13 mouse cellular contexts compared by ENCODE assay signal in the genomic region with DNA sequence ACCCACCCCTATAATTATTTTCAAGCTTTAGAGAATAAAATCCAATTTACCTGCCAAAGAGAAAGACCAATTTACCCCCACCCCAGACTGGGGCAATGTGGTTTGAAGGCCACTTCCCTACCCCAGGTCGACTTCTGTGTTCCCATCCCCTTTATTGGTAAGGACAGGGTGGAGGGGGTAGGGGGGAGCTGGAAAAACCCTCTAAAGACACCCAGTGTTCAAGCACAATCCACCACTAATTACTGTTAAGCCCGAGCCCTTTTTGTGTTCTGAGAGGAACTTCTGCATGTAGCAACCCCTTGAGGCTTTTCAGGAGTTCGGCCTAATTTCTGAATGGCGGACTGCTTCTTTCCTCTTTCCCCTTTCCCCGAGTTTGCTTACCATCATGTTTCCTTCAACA. TPM values are rescaled to one million over a fixed set of nuclear protein-coding genes. Genes with fewer than 3 reads are reported as not detected.
DNase-seq lines count a peak whose midpoint lies in the region; ATAC-seq and TF ChIP-seq lines count a peak whose summit lies in the region.
"Had no signal": no experiment of that assay in that cellular context is flagged by ENCODE, and none has a peak within 500 bp of the region (broad histone marks: within the 10 kb centered on the region; RNA-seq: fewer than 3 reads in every experiment).

No protein-coding gene starts in this region.

- no peak overlapping the region for H3K9ac ChIP-seq in embryonic facial prominence, embryonic 13.5 days
- peak overlapping the region; percentile 31; the same call in 1 of the 2 replicates for H3K9ac ChIP-seq in hindbrain, embryonic 11.5 days (ENCODE audit: low read depth, low read length)
- no peak overlapping the region for H3K9ac ChIP-seq in midbrain, embryonic 14.5 days (replicated peaks; ENCODE audit: low read length)
- H3K9ac ChIP-seq: liver, embryonic 12.5 days had no signal

- no peak overlapping the region for H3K4me2 ChIP-seq in embryonic facial prominence, embryonic 13.5 days
- peak overlapping the region; percentile 26 for H3K4me2 ChIP-seq in hindbrain, embryonic 11.5 days (replicated peaks; ENCODE audit: low read depth, low read length)
- H3K4me2 ChIP-seq in midbrain, embryonic 14.5 days (ENCODE audit: low read length): peak overlapping the region; percentile 31
- H3K4me2 ChIP-seq: liver, embryonic 12.5 days had no signal

- H3K4me1 ChIP-seq in embryonic facial prominence, embryonic 13.5 days: peaks cover 11% of the 10 kb centered on the region; the same call in 1 of the 2 replicates
- H3K4me1 ChIP-seq in hindbrain, embryonic 11.5 days (replicated peaks; ENCODE audit: control insufficient read depth, insufficient read depth, low read length): peaks cover 3% of the 10 kb centered on the region; the same call in 1 of the 2 replicates
- H3K4me1 ChIP-seq in midbrain, embryonic 14.5 days (ENCODE audit: control insufficient read depth, insufficient read depth, low read length): 0 out of 2 replicates have a peak, but pooled peaks cover 7% of the 10 kb centered on the region
- H3K4me1 ChIP-seq: liver, embryonic 12.5 days had no signal

- DNase-seq in brain, embryonic 14.5 days (ENCODE audit: low read depth): peak; percentile 79
- DNase-seq in hindbrain, embryonic 11.5 days (ENCODE audit: low spot score): no peak
- peak; percentile 44 for DNase-seq in midbrain, embryonic 14.5 days
- DNase-seq in adrenal gland, postnatal 14 days: no peak
- no peak for DNase-seq in adrenal gland, postnatal 4 days (ENCODE audit: low spot score in 2 of 2)
- DNase-seq in left cerebral cortex, postnatal 25 days (ENCODE audit: low spot score in 2 of 2): no peak
- DNase-seq: adrenal gland, adult 2 months; cerebellum, adult 11-12 months; heart, postnatal 36 days; kidney, adult 2 months had no signal

- 21% methylated on average over 5 of the region's 5 CpGs for WGBS in embryonic facial prominence, embryonic 13.5 days
- 26% methylated on average over 5 of the region's 5 CpGs for WGBS in hindbrain, embryonic 11.5 days
- 18% methylated on average over 5 of the region's 5 CpGs for WGBS in midbrain, embryonic 14.5 days

- no peaks in the 10 kb centered on the region for H3K36me3 ChIP-seq in embryonic facial prominence, embryonic 13.5 days
- no peaks in the 10 kb centered on the region for H3K36me3 ChIP-seq in hindbrain, embryonic 11.5 days (ENCODE audit: control insufficient read depth, insufficient read depth, low read length)
- no peaks in the 10 kb centered on the region for H3K36me3 ChIP-seq in midbrain, embryonic 14.5 days (ENCODE audit: control insufficient read depth, insufficient read depth, low read length)
- H3K36me3 ChIP-seq: liver, embryonic 12.5 days had no signal

- H3K27ac ChIP-seq in embryonic facial prominence, embryonic 13.5 days: 0 out of 2 replicates have a peak overlapping the region, but pooled peaks have one; percentile 11
- no peak overlapping the region for H3K27ac ChIP-seq in hindbrain, embryonic 11.5 days (ENCODE audit: low read depth, low read length)
- H3K27ac ChIP-seq in midbrain, embryonic 14.5 days (replicated peaks; ENCODE audit: low read depth, low read length): no peak overlapping the region
- H3K27ac ChIP-seq: liver, embryonic 12.5 days had no signal

- H3K4me3 ChIP-seq in embryonic facial prominence, embryonic 13.5 days: no peak overlapping the region
- H3K4me3 ChIP-seq in hindbrain, embryonic 11.5 days (ENCODE audit: low read depth, low read length): no peak overlapping the region
- no peak overlapping the region for H3K4me3 ChIP-seq in midbrain, embryonic 14.5 days (replicated peaks; ENCODE audit: low read depth, low read length)
- H3K4me3 ChIP-seq: liver, embryonic 12.5 days had no signal

- H3K27me3 ChIP-seq in embryonic facial prominence, embryonic 13.5 days: no peaks in the 10 kb centered on the region
- H3K27me3 ChIP-seq in hindbrain, embryonic 11.5 days (ENCODE audit: control insufficient read depth, insufficient read depth, low read length): no peaks in the 10 kb centered on the region
- no peaks in the 10 kb centered on the region for H3K27me3 ChIP-seq in midbrain, embryonic 14.5 days (ENCODE audit: control insufficient read depth, insufficient read depth, low read length)
- H3K27me3 ChIP-seq: liver, embryonic 12.5 days had no signal

- H3K9me3 ChIP-seq in embryonic facial prominence, embryonic 13.5 days: no peaks in the 10 kb centered on the region
- H3K9me3 ChIP-seq in hindbrain, embryonic 11.5 days (ENCODE audit: control insufficient read depth, low read length): no peaks in the 10 kb centered on the region
- no peaks in the 10 kb centered on the region for H3K9me3 ChIP-seq in midbrain, embryonic 14.5 days (ENCODE audit: control insufficient read depth, low read length)
- H3K9me3 ChIP-seq: liver, embryonic 12.5 days had no signal

- intact Hi-C loops in left cerebral cortex, postnatal 25 days (cut with DNase I): no loop called here

- no peak for ATAC-seq in embryonic facial prominence, embryonic 13.5 days (ENCODE audit: insufficient number of reproducible peaks, insufficient read depth, low FRiP score, low TSS enrichment, low read depth)
- ATAC-seq in hindbrain, embryonic 11.5 days (ENCODE audit: low FRiP score): peak; percentile 62; the same call in 1 of the 2 replicates
- ATAC-seq in midbrain, embryonic 14.5 days (ENCODE audit: low FRiP score, low TSS enrichment): no peak
- ATAC-seq in megakaryocyte, adult 5-6 weeks (ENCODE audit: poor library complexity, severe bottlenecking): no peak
- ATAC-seq: liver, embryonic 12.5 days had no signal

- no peak for TF ChIP-seq CTCF in brain, embryonic 14.5 days (IDR thresholded peaks at IDR 0.05; ENCODE audit: borderline replicate concordance, extremely low read depth, insufficient read depth, insufficient read length)

- TF ChIP-seq POLR2A in brain, embryonic 14.5 days (IDR thresholded peaks at IDR 0.05; ENCODE audit: borderline replicate concordance, extremely low read depth, insufficient read depth, insufficient read length, poor library complexity, severe bottlenecking): no peak

RNA-seq across cellular contexts. Expression of a gene that starts 41.9 kb away (rescaled TPM):
- 1.7 and 1.9 TPM in 2 replicates for polyA plus RNA-seq in brain, embryonic 14.5 days (2012; rRNA removed)
- 1.1 and 2.0 TPM in 2 replicates for polyA plus RNA-seq in embryonic facial prominence, embryonic 13.5 days (2015; fragmentation: Nextera tagmentation; extraction: Ambion mirVana)
- polyA plus RNA-seq in hindbrain, embryonic 11.5 days (2014; fragmentation: Nextera tagmentation; extraction: Ambion mirVana): 0.33 and 0.52 TPM in 2 replicates
- 0.16 and 0.30 TPM in 2 replicates for polyA plus RNA-seq in midbrain, embryonic 14.5 days (2014; fragmentation: Nextera tagmentation; extraction: Ambion mirVana)
- total RNA-seq in adrenal gland, postnatal 14 days (2021): 12.8 and 14.4 TPM in 2 replicates
- total RNA-seq in adrenal gland, postnatal 4 days (2021): 10 to 100 TPM; 29.5 to 29.7 TPM
- 1 to 10 TPM; 1.0 to 1.2 TPM for total RNA-seq in left cerebral cortex, postnatal 25 days (2021)
- total RNA-seq in megakaryocyte, adult 5-6 weeks (2015): 1.4 and 1.8 TPM in 2 replicates
- total RNA-seq in megakaryocyte, adult 5-6 weeks (2017): 1.6 and 2.0 TPM in 2 replicates

Comparison
In these comparisons a context has a peak if more than half of its experiments do, and no peak if none do; other contexts are left out.
1. DNase-seq: peak in brain, embryonic 14.5 days (single experiment) and midbrain, embryonic 14.5 days (single experiment); none in hindbrain, embryonic 11.5 days (single experiment), adrenal gland, postnatal 14 days (single experiment), adrenal gland, postnatal 4 days (0 of 2) and left cerebral cortex, postnatal 25 days (0 of 2).